Mouse (Mus musculus): ENCODE results near the gene Ncor2.

Gene Ncor2

GRCm38 (mm10) chr5:125151872-125152534, 27.0 kb downstream of the Ncor2 start:
- intact Hi-C loops (cut with DNase I) = no loop called here

- intact Hi-C loops (cut with DNase I) = no loop called here
Measured at GRCm38 (mm10) chr5:125150951-125151564, 28.0 kb downstream of the Ncor2 start.

- intact Hi-C loops (cut with DNase I) = no loop called here
Measured at GRCm38 (mm10) chr5:125149142-125149541, 29.9 kb downstream of the Ncor2 start.

- intact Hi-C loops (cut with DNase I) = no loop called here
Measured at GRCm38 (mm10) chr5:125148686-125149085, 30.3 kb downstream of the Ncor2 start.

GRCm38 (mm10) chr5:125148173-125148572, 30.8 kb downstream of the Ncor2 start:
- intact Hi-C loops (cut with DNase I) = no loop called here

- intact Hi-C loops (cut with DNase I) = no loop called here
Measured at GRCm38 (mm10) chr5:125147124-125147523, 31.9 kb downstream of the Ncor2 start.

GRCm38 (mm10) chr5:125143114-125143872, 35.7 kb downstream of the Ncor2 start:
- intact Hi-C loops (cut with DNase I) = no loop called here

- intact Hi-C loops (cut with DNase I) = no loop called here
Measured at GRCm38 (mm10) chr5:125141916-125142315, 37.1 kb downstream of the Ncor2 start.

- intact Hi-C loops (cut with DNase I) = no loop called here
Measured at GRCm38 (mm10) chr5:125141525-125141880, 37.5 kb downstream of the Ncor2 start.

- intact Hi-C loops (cut with DNase I) = no loop called here
Measured at GRCm38 (mm10) chr5:125140832-125141524, 38.0 kb downstream of the Ncor2 start.

- intact Hi-C loops (cut with DNase I) = no loop called here
Measured at GRCm38 (mm10) chr5:125140151-125140699, 38.8 kb downstream of the Ncor2 start.

- intact Hi-C loops (cut with DNase I) = loop anchor here (5.0 kb wide), 1 partner anchor 38 kb away; the partner anchor contains the start of gene Ncor2
Measured at GRCm38 (mm10) chr5:125139669-125140068, 39.4 kb downstream of the Ncor2 start.

GRCm38 (mm10) chr5:125138841-125139430, 40.1 kb downstream of the Ncor2 start:
- intact Hi-C loops (cut with DNase I) = loop anchor here (5.0 kb wide), 1 partner anchor 38 kb away; the partner anchor contains the start of gene Ncor2

GRCm38 (mm10) chr5:125137672-125138285, 41.2 kb downstream of the Ncor2 start:
- intact Hi-C loops (cut with DNase I) = loop anchor here (5.0 kb wide), 1 partner anchor 40 kb away; the partner anchor contains the start of gene Ncor2

- intact Hi-C loops (cut with DNase I) = loop anchor here (5.0 kb wide), 1 partner anchor 40 kb away; the partner anchor contains the start of gene Ncor2
Measured at GRCm38 (mm10) chr5:125136996-125137671, 41.9 kb downstream of the Ncor2 start.

- intact Hi-C loops (cut with DNase I) = loop anchor here (5.0 kb wide), 1 partner anchor 41 kb away; the partner anchor contains the start of gene Ncor2
Measured at GRCm38 (mm10) chr5:125136296-125136995, 42.6 kb downstream of the Ncor2 start.

GRCm38 (mm10) chr5:125134795-125135468, 44.1 kb downstream of the Ncor2 start:
- intact Hi-C loops (cut with DNase I) = loop anchor here (5.0 kb wide), 1 partner anchor 42 kb away; the partner anchor contains the start of gene Ncor2

- intact Hi-C loops (cut with DNase I) = no loop called here
Measured at GRCm38 (mm10) chr5:125134391-125134790, 44.6 kb downstream of the Ncor2 start.
